Comparison of ENCODE assay signal across 17 mouse cellular contexts in the genomic region with DNA sequence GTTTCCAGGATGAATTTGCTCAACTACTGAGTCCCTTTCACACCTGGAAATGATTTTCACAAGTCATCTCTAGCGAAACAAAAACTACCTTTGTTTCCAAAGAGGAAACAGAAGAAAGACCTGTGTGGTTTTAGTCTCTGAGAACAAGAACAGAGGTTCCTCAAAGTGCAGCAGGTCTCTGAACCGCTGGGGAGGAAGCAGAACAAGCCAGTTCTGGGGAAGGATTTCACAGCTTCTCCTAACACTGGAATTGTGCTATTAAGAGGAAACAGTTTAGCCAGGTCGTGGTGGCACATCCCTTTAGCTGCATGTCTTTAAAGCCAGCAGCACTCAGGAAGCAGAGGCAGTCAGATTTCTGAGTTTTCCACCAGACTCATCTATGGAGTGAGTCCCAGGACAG. TPM values are rescaled to one million over a fixed set of nuclear protein-coding genes. Genes with fewer than 3 reads are reported as not detected.
DNase-seq lines count a peak whose midpoint lies in the region; ATAC-seq and TF ChIP-seq lines count a peak whose summit lies in the region.
"Had no signal": no experiment of that assay in that cellular context is flagged by ENCODE, and none has a peak within 500 bp of the region (broad histone marks: within the 10 kb centered on the region; RNA-seq: fewer than 3 reads in every experiment).

No protein-coding gene starts in this region.

- intact Hi-C loops in heart, postnatal 14 days (cut with DNase I), result no loop called here

- H3K36me3 ChIP-seq in thymus, adult 2 months (ENCODE audit: control insufficient read depth, insufficient read depth, low read length), result no peaks in the 10 kb centered on the region
- H3K36me3 ChIP-seq in embryonic facial prominence, embryonic 10.5 days (replicated peaks), result no peaks in the 10 kb centered on the region
- H3K36me3 ChIP-seq: heart, embryonic 13.5 days; hindbrain, embryonic 15.5 days; kidney, embryonic 15.5 days; liver, embryonic 15.5 days had no signal

- H3K27ac ChIP-seq in thymus, adult 2 months (ENCODE audit: control insufficient read depth, insufficient read depth, low read length), result peak overlapping the region; percentile 63
- no peak overlapping the region for H3K27ac ChIP-seq in embryonic facial prominence, embryonic 10.5 days (replicated peaks)
- H3K27ac ChIP-seq: gastrocnemius, adult 2 months; heart, embryonic 13.5 days; hindbrain, embryonic 15.5 days; kidney, embryonic 15.5 days had no signal

- 3% methylated on average over 3 of the region's 3 CpGs for WGBS in thymus, adult 2 months
- WGBS in embryonic facial prominence, embryonic 10.5 days, result 63% methylated on average over 3 of the region's 3 CpGs

- no peaks in the 10 kb centered on the region for H3K27me3 ChIP-seq in thymus, adult 2 months (ENCODE audit: control insufficient read depth, insufficient read depth, low read length)
- H3K27me3 ChIP-seq in embryonic facial prominence, embryonic 10.5 days (replicated peaks; ENCODE audit: low read depth, poor library complexity, severe bottlenecking), result peaks cover 11% of the 10 kb centered on the region
- H3K27me3 ChIP-seq: heart, embryonic 13.5 days; hindbrain, embryonic 15.5 days; kidney, embryonic 15.5 days; liver, embryonic 15.5 days had no signal

- no peak for TF ChIP-seq POLR2A in thymus, adult 2 months (IDR thresholded peaks at IDR 0.05; ENCODE audit: control insufficient read depth, extremely low read depth, insufficient read depth, low read length, poor library complexity)

- no peak for TF ChIP-seq CTCF in thymus, adult 2 months (IDR thresholded peaks at IDR 0.05; ENCODE audit: borderline replicate concordance, control insufficient read depth, extremely low read depth, insufficient read depth, low read length, poor library complexity)

- no peak overlapping the region for H3K4me3 ChIP-seq in thymus, adult 2 months (ENCODE audit: control insufficient read depth, insufficient read depth, low read length)
- H3K4me3 ChIP-seq in embryonic facial prominence, embryonic 10.5 days, result no peak overlapping the region
- H3K4me3 ChIP-seq: gastrocnemius, adult 2 months; heart, embryonic 13.5 days; hindbrain, embryonic 15.5 days; kidney, embryonic 15.5 days; liver, embryonic 15.5 days; megakaryocyte, embryonic 14.5 days had no signal

- peaks cover 17% of the 10 kb centered on the region for H3K4me1 ChIP-seq in thymus, adult 2 months (replicated peaks; ENCODE audit: control insufficient read depth, insufficient read depth, low read length)
- peaks cover 23% of the 10 kb centered on the region for H3K4me1 ChIP-seq in embryonic facial prominence, embryonic 10.5 days
- H3K4me1 ChIP-seq: hindbrain, embryonic 15.5 days had no signal

- ATAC-seq in monocyte, adult 5-6 weeks (replicated peaks; ENCODE audit: insufficient number of reproducible peaks, low FRiP score, low TSS enrichment, poor library complexity, severe bottlenecking), result peak; percentile 86; the same call in 1 of the 2 replicates
- no peak for ATAC-seq in megakaryocyte-erythroid progenitor cell, adult 5-6 weeks (replicated peaks; ENCODE audit: low FRiP score, low TSS enrichment, poor library complexity, severe bottlenecking)
- ATAC-seq: forebrain, embryonic 14.5 days had no signal

- DNase-seq in heart, adult 11 months, result peak; percentile 65
- DNase-seq in heart, postnatal 14 days, result no peak
- DNase-seq in thymus, adult 2 months, result no peak
- DNase-seq in thymus, postnatal 25 days, result no peak
- no peak for DNase-seq in embryonic facial prominence, embryonic 10.5 days (ENCODE audit: low spot score)
- DNase-seq in retina, embryonic 14.5 days (ENCODE audit: low spot score), result no peak
- DNase-seq: cerebellum, postnatal 14 days; gastrocnemius, adult 2 months; left cerebral cortex, postnatal 4 days had no signal

- no peaks in the 10 kb centered on the region for H3K9me3 ChIP-seq in embryonic facial prominence, embryonic 10.5 days
- H3K9me3 ChIP-seq: heart, embryonic 13.5 days; hindbrain, embryonic 15.5 days; kidney, embryonic 15.5 days; liver, embryonic 15.5 days; megakaryocyte, embryonic 14.5 days had no signal

RNA-seq across cellular contexts. Expression of a gene that starts 30.9 kb away (rescaled TPM):
- total RNA-seq in heart, postnatal 14 days (2021), result 10 to 100 TPM; 46.4 to 56.0 TPM
- 84.9 and 88.1 TPM in 2 replicates for polyA plus RNA-seq in thymus, adult 2 months (2012; rRNA removed)
- 241 to 361 TPM (median 252 TPM) in 3 replicates for total RNA-seq in monocyte, adult 5-6 weeks (2017)
- 49.2 and 54.8 TPM in 2 replicates for polyA plus RNA-seq in embryonic facial prominence, embryonic 10.5 days (2016; fragmentation: Nextera tagmentation; extraction: Ambion mirVana)
- total RNA-seq in megakaryocyte-erythroid progenitor cell, adult 5-6 weeks (2014; fragmentation: Nextera tagmentation), result 48.8 and 57.3 TPM in 2 replicates
- 101 and 150 TPM in 2 replicates for total RNA-seq in megakaryocyte-erythroid progenitor cell, adult 5-6 weeks (2017)
